Mouse (Mus musculus) left cerebral cortex, adult 2 months (tissue): ENCODE data around the gene Mgat1. TPM values are rescaled to one million over a fixed set of nuclear protein-coding genes. Genes with fewer than 3 reads are reported as not detected.
"Not testable (repeated sequence)": the region's sequence is repeated elsewhere in the genome, so short reads cannot be mapped to it uniquely, and the experiment has no call there.

ENCODE experiments used
- DNase-seq, 2 experiments: peaks; one replicate each; pipeline ENCODE4 v3.0.0; 2021 to 2022; ENCODE audit warnings: low spot score in 2 of 2, mixed read lengths in 1 of 2; ENCODE audit errors: extremely low spot score in 1 of 2
- H3K27ac ChIP-seq: fragments of 200-600 bp; 2 replicates; pipeline ENCODE4 v1.8.1; 2022
- H3K4me3 ChIP-seq: fragments of 200-600 bp; 2 replicates; pipeline ENCODE4 v1.8.1; 2022
- CTCF ChIP-seq: fragments of 200-600 bp; IDR thresholded peaks from 2 replicates; pipeline ENCODE4 v1.8.1; 2022; ENCODE audit warnings: antibody characterized with exemption, mild to moderate bottlenecking, moderate library complexity
- intact Hi-C: fragments of 180-260 bp; cut with DNase I; formaldehyde crosslinking; loops from one replicate; pipeline ENCODE4 v1.15.1; 2025
- total RNA-seq, 2 experiments: library from RNA; stranded (reverse); gene quantifications; 2 replicates each; pipeline ENCODE4 v1.2.3; 2021

Gene Mgat1
- total RNA-seq, 2 experiments from 2014 or later: 64.4 to 77.0 TPM

DNA sequence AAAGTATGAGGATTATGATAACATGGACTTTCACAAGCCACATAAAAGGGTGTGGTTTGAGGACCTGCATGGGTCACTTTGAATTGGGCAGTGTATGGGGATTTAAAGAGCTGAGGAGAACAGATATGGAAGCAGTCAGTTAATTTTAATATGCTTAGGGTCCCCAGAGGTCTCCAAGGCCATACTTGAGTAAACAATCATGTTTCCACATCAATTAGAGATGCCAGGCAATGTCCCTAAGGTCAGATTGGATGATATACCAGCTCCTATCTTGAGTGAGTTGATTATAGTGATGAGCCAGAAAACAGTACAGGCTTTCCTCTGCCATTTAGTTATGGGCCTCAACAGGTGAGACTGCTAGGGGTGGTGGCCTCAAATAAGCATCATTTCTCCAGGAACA lies 60.5 kb downstream of the Mgat1 start, which contains the start of gene Olfr10:
TSS of gene Olfr10 (plus strand) at position 301 of the 400 bp plus-strand sequence.
- Histone ChIP-seq H3K4me3 (no peak within 1 kb of the TSS), H3K27ac (no peak within 1 kb of the TSS)
- intact Hi-C loops: no loop called here
- DNase-seq: no peak
- no peak for TF ChIP-seq CTCF

DNA sequence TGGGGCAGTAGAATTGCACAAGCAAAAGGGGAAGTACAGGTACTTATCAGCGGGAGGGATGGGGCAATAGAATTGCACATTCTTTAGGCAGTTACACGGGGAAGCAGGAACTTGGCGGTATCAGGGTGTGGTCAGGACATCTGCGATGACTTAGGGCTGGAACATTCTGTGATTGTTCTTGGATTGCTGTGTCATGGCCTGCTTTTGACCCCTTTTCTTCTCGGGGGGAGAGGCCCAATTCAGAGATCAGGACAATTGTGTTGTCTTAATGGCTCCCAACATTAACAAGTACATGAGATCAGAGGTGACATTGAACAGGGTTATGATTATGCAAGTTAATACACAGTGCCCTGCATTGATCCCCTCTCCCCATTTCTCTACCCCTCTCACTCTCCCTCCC lies 64.6 kb downstream of the Mgat1 start:
- intact Hi-C loops, H3K27ac ChIP-seq, DNase-seq, H3K4me3 ChIP-seq: not testable (repeated sequence)

Other genes starting within 250 kb of the Mgat1 start
- gene 9930111J21Rik2, start 192.9 kb upstream of the Mgat1 start, total RNA-seq: 1 to 10 TPM; 1.6 to 1.8 TPM
- gene Tgtp2, start 180.0 kb upstream of the Mgat1 start, total RNA-seq: under 1 TPM in 1 of 2 experiments, not detected in 1; 0.50 TPM
- gene Ifi47, start 167.6 kb upstream of the Mgat1 start, total RNA-seq: under 1 TPM; 0.45 to 0.68 TPM
- not detected for gene Olfr1396, start 129.3 kb upstream of the Mgat1 start, total RNA-seq
- not detected for gene Olfr1395, start 101.9 kb upstream of the Mgat1 start, total RNA-seq
- gene Olfr1394, start 89.8 kb upstream of the Mgat1 start, total RNA-seq: not detected
- not detected for gene Btnl9, start 57.0 kb upstream of the Mgat1 start, total RNA-seq
- gene Zfp62, start 40.9 kb upstream of the Mgat1 start, total RNA-seq: 10 to 100 TPM; 53.1 to 58.1 TPM
- under 1 TPM; 0.11 to 0.33 TPM for gene Olfr1393, start 34.1 kb downstream of the Mgat1 start, total RNA-seq
- gene Olfr1392, start 41.1 kb downstream of the Mgat1 start, total RNA-seq: not detected
- not detected for gene Olfr10, start 60.5 kb downstream of the Mgat1 start, total RNA-seq
- not detected for gene Olfr1391, start 78.6 kb downstream of the Mgat1 start, total RNA-seq
- gene Olfr1390, start 91.0 kb downstream of the Mgat1 start, total RNA-seq: not detected
- gene Olfr1389, start 178.9 kb downstream of the Mgat1 start, total RNA-seq: not detected
- gene Olfr1388, start 192.4 kb downstream of the Mgat1 start, total RNA-seq: under 1 TPM; 0.34 to 0.63 TPM
- not detected for gene Olfr1387, start 211.2 kb downstream of the Mgat1 start, total RNA-seq
- not detected for gene Olfr1386, start 220.9 kb downstream of the Mgat1 start, total RNA-seq
- under 1 TPM in 1 of 2 experiments, not detected in 1; 0.14 TPM for gene Olfr1385, start 244.9 kb downstream of the Mgat1 start, total RNA-seq